23 mouse cellular contexts compared by ENCODE assay signal in genomic region chr15:97060973-97061372, GRCm38 (mm10). TPM values are rescaled to one million over a fixed set of nuclear protein-coding genes. Genes with fewer than 3 reads are reported as not detected.
DNase-seq lines count a peak whose midpoint lies in the region; ATAC-seq and TF ChIP-seq lines count a peak whose summit lies in the region.
"Had no signal": no experiment of that assay in that cellular context is flagged by ENCODE, and none has a peak within 500 bp of the region (broad histone marks: within the 10 kb centered on the region; RNA-seq: fewer than 3 reads in every experiment).

No protein-coding gene starts in this region.

- no peaks in the 10 kb centered on the region for H3K27me3 ChIP-seq in kidney, embryonic 14.5 days (ENCODE audit: control insufficient read depth, insufficient read depth, low read length)
- H3K27me3 ChIP-seq in ES-Bruce4 (ENCODE audit: control insufficient read depth, insufficient read depth, low read length, poor library complexity, severe bottlenecking) = no peaks in the 10 kb centered on the region
- H3K27me3 ChIP-seq: embryonic facial prominence, embryonic 12.5 days had no signal

- peak; percentile 37; the same call in 1 of the 2 replicates for ATAC-seq in kidney, embryonic 14.5 days (ENCODE audit: low FRiP score, low TSS enrichment)
- ATAC-seq: activated CD4-positive, CD25-positive, alpha-beta regulatory T cell, adult 4 months; forebrain, embryonic 14.5 days; forebrain, embryonic 16.5 days had no signal

- 71% methylated on average over 8 of the region's 8 CpGs for WGBS in kidney, embryonic 14.5 days

- H3K9me3 ChIP-seq in kidney, embryonic 14.5 days (ENCODE audit: control insufficient read depth, low read length) = no peaks in the 10 kb centered on the region
- no peaks in the 10 kb centered on the region for H3K9me3 ChIP-seq in ES-Bruce4 (replicated peaks; ENCODE audit: control insufficient read depth, insufficient read depth, low read length, poor library complexity, severe bottlenecking)
- H3K9me3 ChIP-seq in ES-E14 (ENCODE audit: control insufficient read depth, insufficient read depth, low read depth, low read length) = no peaks in the 10 kb centered on the region
- H3K9me3 ChIP-seq: embryonic facial prominence, embryonic 10.5 days; embryonic facial prominence, embryonic 12.5 days; forebrain, embryonic 12.5 days had no signal

- H3K27ac ChIP-seq in kidney, embryonic 14.5 days (ENCODE audit: low read depth, low read length) = no peak overlapping the region
- H3K27ac ChIP-seq in ES-Bruce4 (ENCODE audit: insufficient read depth, low read length) (peak overlapping the region; percentile 93), ES-E14 (ENCODE audit: insufficient read depth, low read depth, low read length, poor library complexity, severe bottlenecking) (peak overlapping the region; percentile 42; the same call in 1 of the 2 replicates)
- H3K27ac ChIP-seq: embryonic facial prominence, embryonic 10.5 days; embryonic facial prominence, embryonic 12.5 days; forebrain, embryonic 10.5 days; forebrain, embryonic 12.5 days had no signal

- no peak for DNase-seq in kidney, postnatal 4 days
- DNase-seq in ES-E14 (ENCODE audit: low read depth, low spot score) = no peak
- DNase-seq in fat pad, adult 2 months (ENCODE audit: extremely low read depth, low read depth, low spot score) = peak; percentile 21
- no peak for DNase-seq in ovary, postnatal 36 days (ENCODE audit: low spot score)
- no peak for DNase-seq in left cerebral cortex, adult 11 months (ENCODE audit: low spot score)
- DNase-seq: adrenal gland, adult 8-10 months; adrenal gland, postnatal 14 days; adrenal gland, postnatal 36 days; cerebellum, adult 11-12 months; cerebellum, adult 2 months; cerebellum, adult 9-10 months; cerebellum, postnatal 10 days; cerebellum, postnatal 25 days had no signal

- H3K4me2 ChIP-seq in kidney, embryonic 14.5 days (replicated peaks; ENCODE audit: low read depth, low read length) = no peak overlapping the region
- H3K4me2 ChIP-seq: embryonic facial prominence, embryonic 12.5 days; forebrain, embryonic 12.5 days had no signal

- H3K36me3 ChIP-seq in kidney, embryonic 14.5 days (ENCODE audit: control insufficient read depth, insufficient read depth, low read length) = no peaks in the 10 kb centered on the region
- H3K36me3 ChIP-seq in ES-Bruce4 (ENCODE audit: control insufficient read depth, insufficient read depth, low read length, poor library complexity, severe bottlenecking) = no peaks in the 10 kb centered on the region
- no peaks in the 10 kb centered on the region for H3K36me3 ChIP-seq in ES-E14 (ENCODE audit: control insufficient read depth, insufficient read depth, low read length, poor library complexity, severe bottlenecking)
- H3K36me3 ChIP-seq: embryonic facial prominence, embryonic 10.5 days; embryonic facial prominence, embryonic 12.5 days; forebrain, embryonic 10.5 days; forebrain, embryonic 12.5 days had no signal

- H3K4me1 ChIP-seq in kidney, embryonic 14.5 days (ENCODE audit: control insufficient read depth, insufficient read depth, low read length) = no peaks in the 10 kb centered on the region
- H3K4me1 ChIP-seq in ES-Bruce4 (ENCODE audit: control insufficient read depth, insufficient read depth, low read length) (peaks cover 8% of the 10 kb centered on the region), ES-E14 (ENCODE audit: control insufficient read depth in 2 of 2, insufficient read depth in 2 of 2, low read length in 2 of 2, poor library complexity in 1 of 2) (peaks cover 9 to 13% of the 10 kb centered on the region in 2 experiments)
- H3K4me1 ChIP-seq: forebrain, embryonic 10.5 days; forebrain, embryonic 12.5 days had no signal

- peak; percentile 66; the same call in 1 of the 2 replicates for TF ChIP-seq EP300 in ES-Bruce4 (IDR thresholded peaks at IDR 0.05; ENCODE audit: insufficient read depth, low read depth, low read length)

- in situ Hi-C loops in ES-E14 (cut with MboI; ENCODE audit: low sequenced_read_pairs in 2 of 2, unreplicated experiment in 2 of 2) = no loop called here

- no peak overlapping the region for H3K4me3 ChIP-seq in kidney, embryonic 14.5 days (ENCODE audit: low read length)
- H3K4me3 ChIP-seq in ES-Bruce4 (ENCODE audit: low read depth, low read length) (no peak overlapping the region), ES-E14 (ENCODE audit: insufficient read depth in 1 of 2, low read depth in 1 of 2, low read length in 2 of 2, poor library complexity in 1 of 2, severe bottlenecking in 1 of 2) (no peak overlapping the region)
- H3K4me3 ChIP-seq: embryonic facial prominence, embryonic 10.5 days; embryonic facial prominence, embryonic 12.5 days; forebrain, embryonic 10.5 days; forebrain, embryonic 12.5 days had no signal

- no peak for TF ChIP-seq POLR2A in ES-Bruce4 (IDR thresholded peaks at IDR 0.05; ENCODE audit: insufficient read depth, low read length)

- no peak for TF ChIP-seq CTCF in ES-Bruce4 (IDR thresholded peaks at IDR 0.05; ENCODE audit: low read depth, low read length)

- no peak overlapping the region for H3K9ac ChIP-seq in kidney, embryonic 14.5 days (ENCODE audit: low read depth, low read length)
- no peak overlapping the region for H3K9ac ChIP-seq in ES-Bruce4 (ENCODE audit: low read depth, poor library complexity, severe bottlenecking)
- no peak overlapping the region for H3K9ac ChIP-seq in ES-E14 (ENCODE audit: insufficient read depth, low read depth, low read length, poor library complexity, severe bottlenecking)
- H3K9ac ChIP-seq: embryonic facial prominence, embryonic 12.5 days; forebrain, embryonic 12.5 days had no signal

TF ChIP-seq in ES-E14, 5 proteins besides CTCF, POLR2A, EP300 and RAD21:
- TF ChIP-seq CHD2 (IDR thresholded peaks at IDR 0.05; ENCODE audit: low read depth, low read length) (0 out of 2 replicates have a peak, but pooled peaks have one; percentile 14), ZNF384 (IDR thresholded peaks at IDR 0.05; ENCODE audit: low read depth, low read length) (no peak)

RNA-seq across cellular contexts. Expression of gene Slc38a4, which starts 5.2 kb away (rescaled TPM):
- polyA plus RNA-seq in kidney, embryonic 14.5 days (2014; fragmentation: Nextera tagmentation; extraction: Ambion mirVana) = 74.4 and 88.4 TPM in 2 replicates
- 186 and 187 TPM in 2 replicates for polyA plus RNA-seq in ES-Bruce4 (2011; ENCODE audit: insufficient read depth, insufficient read length, low read depth, missing spikeins)
- total RNA-seq in ES-E14 (2012; rRNA removed) = 324 and 408 TPM in 2 replicates
- total RNA-seq: MEL had no signal
- polyA plus RNA-seq: activated CD4-positive, CD25-positive, alpha-beta regulatory T cell, adult 4 months had no signal
